Mouse (Mus musculus) kidney, adult 18-20 months (tissue): ENCODE measurements around the gene Dnaic2.

Source experiments
- DNase-seq: peaks from one replicate; pipeline ENCODE4 v3.0.0; 2021

Gene Dnaic2

DNA sequence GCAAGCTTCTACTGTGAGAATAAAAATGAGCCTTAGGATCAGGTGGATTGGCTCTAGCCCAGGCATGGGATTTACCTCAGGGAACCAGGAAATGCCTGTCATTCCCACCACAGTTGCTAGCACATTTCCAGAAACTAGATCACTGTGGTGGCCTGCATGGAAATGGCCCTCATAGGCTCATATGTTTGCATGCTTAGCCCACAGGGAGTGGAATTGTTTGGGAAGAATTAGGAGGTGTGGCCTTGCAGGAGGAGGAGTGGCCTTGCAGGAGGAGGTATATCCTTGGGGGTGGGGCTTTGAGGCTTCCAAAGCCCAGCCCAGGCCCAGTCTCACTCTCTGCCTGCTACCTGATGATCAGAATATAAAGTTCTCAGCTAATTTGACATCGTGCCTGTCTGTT lies 74.7 kb downstream of the Dnaic2 start:
- DNase-seq: no peak

DNA sequence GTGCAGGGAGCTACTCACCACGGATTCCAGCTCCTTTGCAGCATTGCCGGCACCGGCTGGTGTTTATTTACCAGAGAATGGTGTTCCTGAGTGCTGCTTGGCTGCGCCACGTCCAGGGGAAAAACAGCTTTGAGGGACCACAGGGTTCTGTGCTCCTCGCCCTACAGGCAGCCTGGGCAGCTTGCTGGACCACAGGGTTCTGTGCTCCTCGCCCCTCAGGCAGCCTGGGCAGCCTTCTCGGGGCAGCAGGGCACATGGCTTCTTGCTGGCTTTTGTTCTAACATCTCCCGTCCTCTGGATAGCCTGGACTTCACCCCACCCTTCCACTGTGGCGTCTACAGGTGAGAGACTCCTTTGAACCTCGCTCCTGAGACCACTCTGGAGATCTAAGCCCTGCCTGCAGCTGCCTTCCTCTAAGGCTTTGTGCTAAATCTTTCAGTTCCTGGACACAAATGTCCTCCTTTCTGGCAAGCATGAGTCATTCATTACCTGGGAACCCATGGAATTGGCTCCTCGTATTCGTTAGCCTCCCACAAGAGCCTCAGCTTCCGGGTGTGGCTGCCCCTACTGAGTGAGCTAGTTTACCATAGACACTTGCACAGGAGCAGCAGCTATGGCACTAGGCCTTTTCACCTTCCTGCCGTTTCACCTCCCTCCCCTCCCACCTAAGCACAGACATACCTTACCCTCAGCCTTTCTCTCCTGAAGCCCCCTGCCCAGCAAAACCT lies 75.5 kb downstream of the Dnaic2 start:
- no peak for DNase-seq

DNA sequence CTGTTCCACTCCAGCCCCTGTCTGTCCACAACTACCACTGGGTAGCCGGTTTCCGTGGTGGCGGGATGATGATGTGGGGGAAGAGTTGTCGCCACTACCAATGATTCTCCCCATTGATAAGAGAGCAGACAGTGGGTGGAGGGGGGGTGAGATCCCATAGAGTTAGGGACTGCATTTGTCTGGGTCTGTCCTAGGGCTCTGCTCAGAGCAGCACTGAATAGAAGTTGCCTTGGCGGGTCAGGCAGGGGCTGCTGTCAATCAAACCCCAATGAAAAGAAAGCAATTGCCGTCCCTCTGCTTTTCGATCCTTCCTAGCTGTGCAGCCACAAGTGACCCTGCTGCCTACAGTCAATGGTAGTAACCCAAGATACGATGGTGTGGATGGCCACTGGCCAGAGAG lies 76.8 kb downstream of the Dnaic2 start:
- no peak for DNase-seq

DNA sequence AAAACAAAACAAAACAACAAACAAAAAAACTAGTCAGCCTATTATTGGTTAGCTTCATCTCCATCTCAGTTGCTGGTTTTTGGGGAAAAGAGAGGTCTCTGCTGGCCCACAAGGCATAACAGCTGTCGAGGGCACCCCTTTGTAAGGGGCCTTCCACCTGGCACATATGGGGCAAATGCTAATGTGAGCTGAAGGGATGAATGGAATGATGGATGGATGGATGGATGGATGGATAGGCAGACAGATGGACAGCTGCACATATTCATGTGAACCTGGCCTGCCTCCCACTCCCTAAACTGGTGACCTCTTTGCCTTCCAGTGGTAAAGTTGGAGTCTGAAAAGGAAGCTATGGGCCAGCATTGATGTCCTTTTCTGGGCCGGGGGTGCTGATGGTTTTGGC lies 79.8 kb downstream of the Dnaic2 start:
- DNase-seq: no peak
